Mouse (Mus musculus) ES-E14 (cell line): ENCODE data around the gene Ppt1.

Experiments used
- CHD2 ChIP-seq: IDR thresholded peaks from 2 replicates; pipeline ENCODE4 v1.6.1; 2014; ENCODE audit warnings: mild to moderate bottlenecking, low read depth, low read length, inconsistent platforms
- HCFC1 ChIP-seq: IDR thresholded peaks from 2 replicates; pipeline ENCODE4 v1.6.1; 2012; ENCODE audit warnings: low read length, inconsistent platforms, borderline replicate concordance; ENCODE audit not compliant: insufficient read depth
- MAFK ChIP-seq: IDR thresholded peaks from 2 replicates; pipeline ENCODE4 v1.6.1; 2014; ENCODE audit warnings: mild to moderate bottlenecking, low read depth, low read length, inconsistent platforms; ENCODE audit not compliant: insufficient read depth
- ZC3H11A ChIP-seq: IDR thresholded peaks from 2 replicates; pipeline ENCODE4 v1.6.1; 2012; ENCODE audit warnings: low read depth, mild to moderate bottlenecking, inconsistent platforms, low read length, borderline replicate concordance

DNA sequence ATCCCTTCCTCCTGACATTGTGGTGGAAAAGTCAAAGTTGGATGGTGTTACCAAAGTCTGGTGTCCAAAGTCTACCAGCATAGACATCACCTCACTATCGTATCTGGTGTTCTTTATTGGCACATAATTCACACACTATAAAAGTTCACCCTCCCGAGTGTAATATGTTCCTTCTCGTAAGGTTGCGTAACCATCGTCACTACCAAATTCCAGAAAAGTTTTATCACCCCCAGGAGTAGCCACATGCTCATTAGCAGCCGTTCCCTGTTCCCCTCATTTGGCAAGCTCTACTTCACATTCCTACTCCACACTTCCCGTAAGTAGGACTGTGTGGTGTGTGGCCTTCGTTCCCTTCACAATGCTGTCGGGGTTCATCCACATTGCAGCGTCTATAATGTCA is 69.3 kb downstream of the Ppt1 start:
- no peak for TF ChIP-seq ZC3H11A
- TF ChIP-seq HCFC1: no peak
- no peak for TF ChIP-seq MAFK
- TF ChIP-seq CHD2: no peak
